Mouse (Mus musculus): ENCODE measurements around the gene Dgkz. TPM values are rescaled to one million over a fixed set of nuclear protein-coding genes. Genes with fewer than 3 reads are reported as not detected.
A peak's percentile ranks its signal among the peaks of the same experiment; 100 is the strongest.

Gene Dgkz
- polyA plus RNA-seq, 1 experiment from 2014 or later, result 57.5 TPM

DNA sequence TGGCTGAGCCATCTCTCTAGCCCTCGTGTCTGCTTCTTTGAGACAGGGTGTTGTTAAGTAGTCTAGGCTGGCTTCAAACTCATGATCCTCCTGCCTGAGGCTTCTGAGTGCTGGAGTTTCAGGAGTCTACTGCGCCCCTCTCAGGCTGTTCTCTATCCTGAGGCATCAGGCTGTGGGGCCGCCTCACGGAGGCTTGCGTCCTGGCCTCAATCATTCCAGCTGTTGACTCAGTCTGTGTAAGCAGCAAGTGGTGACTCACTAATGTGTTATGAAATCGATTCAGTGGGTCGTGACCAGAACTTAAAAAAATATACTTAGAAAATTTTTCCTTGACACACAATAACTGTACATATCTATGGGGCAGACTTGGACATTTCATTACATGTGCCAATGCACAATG is 29.0 kb upstream of the Dgkz start:
- Histone ChIP-seq H3K4me3 (ENCODE audit: low read length) (no peak overlapping the region), H3K9ac (ENCODE audit: low read depth, low read length) (no peak overlapping the region), H3K9me3 (ENCODE audit: control insufficient read depth, low read length) (no peaks in the 10 kb centered on the region), H3K4me2 (replicated peaks; ENCODE audit: low read depth, low read length) (no peak overlapping the region), H3K27ac (ENCODE audit: low read depth, low read length) (no peak overlapping the region), H3K4me1 (ENCODE audit: control insufficient read depth, insufficient read depth, low read length) (peaks cover 16% of the 10 kb centered on the region), H3K36me3 (ENCODE audit: control insufficient read depth, insufficient read depth, low read length) (peaks cover 3% of the 10 kb centered on the region; the same call in 1 of the 2 replicates), H3K27me3 (ENCODE audit: control insufficient read depth, insufficient read depth, low read length) (no peaks in the 10 kb centered on the region)
- 65% methylated on average over 7 of the region's 7 CpGs for WGBS
- ATAC-seq (ENCODE audit: low FRiP score, low TSS enrichment), result no peak

DNA sequence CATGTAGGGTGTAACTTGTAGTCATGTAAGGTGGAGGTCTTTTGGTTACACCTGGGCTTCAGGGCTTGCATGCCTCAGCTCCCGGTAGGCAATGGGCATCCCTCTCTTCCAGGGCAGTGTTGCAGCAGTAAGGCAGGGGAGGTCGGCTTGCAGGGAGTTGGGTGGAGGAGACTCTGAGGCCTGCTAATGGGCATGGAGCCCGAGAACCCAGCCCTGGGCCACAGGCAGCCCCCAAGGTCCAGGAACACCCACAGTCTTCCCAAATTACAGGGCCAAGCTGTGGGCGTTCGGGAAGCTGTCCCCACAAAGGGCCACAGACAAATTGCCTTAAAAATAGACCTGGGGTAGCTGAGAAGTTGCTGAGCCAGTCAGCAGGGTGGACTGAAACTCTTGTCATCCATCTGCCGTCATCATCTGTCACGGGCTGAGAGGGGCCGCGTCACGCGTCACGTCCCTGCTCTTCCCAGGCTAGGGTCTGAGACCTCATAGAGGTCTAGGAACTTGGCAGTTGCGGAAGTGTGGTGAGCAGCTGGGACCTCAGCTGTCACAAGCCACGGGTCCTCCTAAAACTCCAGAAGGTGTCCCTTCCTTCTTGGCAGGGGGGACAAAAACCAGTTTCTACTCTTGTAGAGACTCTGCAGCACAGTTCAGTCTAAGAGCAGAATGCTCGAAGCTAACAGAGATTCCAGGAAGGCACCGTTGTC is 22.4 kb upstream of the Dgkz start:
- H3K9ac ChIP-seq (ENCODE audit: low read depth, low read length), result no peak overlapping the region
- no peaks in the 10 kb centered on the region for H3K27me3 ChIP-seq (ENCODE audit: control insufficient read depth, insufficient read depth, low read length)
- no peaks in the 10 kb centered on the region for H3K4me1 ChIP-seq (ENCODE audit: control insufficient read depth, insufficient read depth, low read length)
- H3K9me3 ChIP-seq (ENCODE audit: control insufficient read depth, low read length), result no peaks in the 10 kb centered on the region
- 86% methylated on average over 16 of the region's 16 CpGs for WGBS
- no peak for ATAC-seq (ENCODE audit: low FRiP score, low TSS enrichment)
- no peak overlapping the region for H3K4me2 ChIP-seq (replicated peaks; ENCODE audit: low read depth, low read length)
- H3K27ac ChIP-seq (ENCODE audit: low read depth, low read length), result no peak overlapping the region
- no peak overlapping the region for H3K4me3 ChIP-seq (ENCODE audit: low read length)
- H3K36me3 ChIP-seq (ENCODE audit: control insufficient read depth, insufficient read depth, low read length), result peaks cover 3% of the 10 kb centered on the region; the same call in 1 of the 2 replicates

DNA sequence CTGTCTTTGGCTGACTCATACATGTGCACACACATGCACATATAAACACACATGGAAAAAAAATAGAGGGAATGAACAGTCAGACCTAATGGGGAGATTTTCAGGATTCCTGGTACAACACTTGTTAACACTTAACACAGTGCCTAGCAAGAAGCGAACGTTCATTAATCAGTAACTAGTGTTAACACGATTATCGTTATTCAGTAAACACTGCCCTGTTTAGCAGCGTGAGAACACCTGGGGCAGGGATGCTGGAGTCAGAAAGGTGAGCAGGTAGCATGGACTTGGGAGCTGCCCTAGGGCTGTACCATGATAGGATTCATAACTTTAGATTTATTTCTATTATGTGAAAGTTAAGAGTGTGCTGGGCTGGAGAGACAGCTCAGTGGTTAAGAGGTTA is 20.3 kb upstream of the Dgkz start:
- Histone ChIP-seq H3K27ac (ENCODE audit: low read depth, low read length) (peak overlapping the region; percentile 1; the same call in 1 of the 2 replicates), H3K4me2 (replicated peaks; ENCODE audit: low read depth, low read length) (no peak overlapping the region), H3K4me3 (ENCODE audit: low read length) (no peak overlapping the region), H3K9ac (ENCODE audit: low read depth, low read length) (no peak overlapping the region), H3K27me3 (ENCODE audit: control insufficient read depth, insufficient read depth, low read length) (no peaks in the 10 kb centered on the region), H3K9me3 (ENCODE audit: control insufficient read depth, low read length) (no peaks in the 10 kb centered on the region), H3K36me3 (ENCODE audit: control insufficient read depth, insufficient read depth, low read length) (no peaks in the 10 kb centered on the region; the same call in 1 of the 2 replicates), H3K4me1 (ENCODE audit: control insufficient read depth, insufficient read depth, low read length) (no peaks in the 10 kb centered on the region)
- WGBS, result 62% methylated on average over 5 of the region's 5 CpGs
- ATAC-seq (ENCODE audit: low FRiP score, low TSS enrichment), result peak; percentile 56; the same call in 1 of the 2 replicates

DNA sequence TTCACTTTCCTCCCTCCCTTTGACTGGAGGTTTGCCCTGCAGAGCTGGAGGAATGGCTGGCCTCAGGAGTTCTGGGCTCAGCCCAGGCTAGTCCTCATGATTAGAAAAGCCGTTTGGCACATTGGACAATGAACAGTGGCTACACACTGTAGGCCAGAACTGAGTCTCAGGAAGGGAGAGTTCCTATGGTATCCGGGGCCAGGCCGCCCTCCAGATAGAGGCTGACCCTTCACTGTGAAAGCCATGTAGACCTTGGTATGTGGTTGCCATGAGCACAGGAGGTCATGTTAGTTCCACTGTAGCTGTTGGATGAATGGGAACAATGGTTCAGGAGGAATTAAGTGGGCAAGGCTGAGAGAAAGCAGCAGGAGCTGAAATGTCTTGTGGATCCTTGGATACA is 17.7 kb upstream of the Dgkz start:
- Histone ChIP-seq H3K4me2 (replicated peaks; ENCODE audit: low read depth, low read length) (no peak overlapping the region), H3K4me3 (ENCODE audit: low read length) (no peak overlapping the region), H3K27ac (ENCODE audit: low read depth, low read length) (no peak overlapping the region), H3K36me3 (ENCODE audit: control insufficient read depth, insufficient read depth, low read length) (peaks cover 7% of the 10 kb centered on the region), H3K9ac (ENCODE audit: low read depth, low read length) (no peak overlapping the region), H3K4me1 (ENCODE audit: control insufficient read depth, insufficient read depth, low read length) (no peaks in the 10 kb centered on the region), H3K9me3 (ENCODE audit: control insufficient read depth, low read length) (peaks cover 2% of the 10 kb centered on the region; the same call in 1 of the 2 replicates), H3K27me3 (ENCODE audit: control insufficient read depth, insufficient read depth, low read length) (no peaks in the 10 kb centered on the region)
- ATAC-seq (ENCODE audit: low FRiP score, low TSS enrichment), result no peak
- WGBS, result 88% methylated on average over 3 of the region's 3 CpGs

DNA sequence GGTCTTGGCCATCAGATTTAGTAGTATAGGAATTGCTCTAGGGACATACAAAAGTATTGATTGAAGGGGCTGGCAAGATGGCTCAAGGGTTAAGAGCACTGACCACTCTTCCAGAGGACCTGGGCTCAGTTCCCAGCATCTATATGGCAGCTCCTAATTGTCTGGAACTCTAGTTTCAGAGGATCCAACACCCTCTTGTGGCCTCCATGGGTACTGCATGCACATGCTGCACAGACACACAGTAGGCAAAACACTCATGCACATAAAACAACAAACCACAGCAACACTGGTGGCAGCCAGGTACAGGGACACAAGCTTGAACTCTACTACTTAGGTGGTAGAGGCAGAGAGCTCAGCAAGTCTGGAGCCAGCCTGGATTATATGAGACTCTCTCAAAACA is 14.1 kb upstream of the Dgkz start:
- no peak overlapping the region for H3K4me3 ChIP-seq (ENCODE audit: low read length)
- H3K4me1 ChIP-seq (ENCODE audit: control insufficient read depth, insufficient read depth, low read length), result peaks cover 3% of the 10 kb centered on the region; the same call in 1 of the 2 replicates
- H3K4me2 ChIP-seq (replicated peaks; ENCODE audit: low read depth, low read length), result no peak overlapping the region
- no peaks in the 10 kb centered on the region for H3K27me3 ChIP-seq (ENCODE audit: control insufficient read depth, insufficient read depth, low read length)
- H3K9me3 ChIP-seq (ENCODE audit: control insufficient read depth, low read length), result peaks cover 2% of the 10 kb centered on the region; the same call in 1 of the 2 replicates
- H3K27ac ChIP-seq (ENCODE audit: low read depth, low read length), result no peak overlapping the region
- ATAC-seq (ENCODE audit: low FRiP score, low TSS enrichment), result no peak
- H3K36me3 ChIP-seq (ENCODE audit: control insufficient read depth, insufficient read depth, low read length), result peaks cover 7% of the 10 kb centered on the region
- no peak overlapping the region for H3K9ac ChIP-seq (ENCODE audit: low read depth, low read length)

DNA sequence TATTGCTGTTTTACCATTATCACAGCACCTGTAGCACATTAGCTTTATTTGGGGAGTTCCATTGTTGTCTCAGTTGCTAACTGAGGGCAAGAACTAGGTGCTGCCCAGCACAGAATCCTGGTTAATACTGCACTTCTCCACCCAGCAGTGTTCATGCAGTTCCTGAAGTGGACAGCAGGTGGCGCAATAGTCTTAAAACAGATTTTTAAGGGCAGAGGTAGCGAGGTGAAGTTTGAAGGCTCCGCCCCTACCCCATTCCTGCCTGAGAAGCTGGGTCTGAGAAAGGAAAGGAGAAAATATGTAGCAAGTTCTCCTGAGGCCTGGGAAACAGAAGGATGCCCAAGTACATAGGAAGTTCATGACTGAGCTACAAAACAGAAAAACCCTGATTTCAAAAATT is 11.9 kb upstream of the Dgkz start:
- no peak overlapping the region for H3K9ac ChIP-seq (ENCODE audit: low read depth, low read length)
- peaks cover 2% of the 10 kb centered on the region; the same call in 1 of the 2 replicates for H3K9me3 ChIP-seq (ENCODE audit: control insufficient read depth, low read length)
- H3K4me3 ChIP-seq (ENCODE audit: low read length), result no peak overlapping the region
- no peaks in the 10 kb centered on the region for H3K27me3 ChIP-seq (ENCODE audit: control insufficient read depth, insufficient read depth, low read length)
- H3K4me2 ChIP-seq (replicated peaks; ENCODE audit: low read depth, low read length), result no peak overlapping the region
- H3K36me3 ChIP-seq (ENCODE audit: control insufficient read depth, insufficient read depth, low read length), result peaks cover 7% of the 10 kb centered on the region
- H3K4me1 ChIP-seq (ENCODE audit: control insufficient read depth, insufficient read depth, low read length), result peaks cover 12% of the 10 kb centered on the region
- no peak overlapping the region for H3K27ac ChIP-seq (ENCODE audit: low read depth, low read length)
- WGBS, result 4% methylated on average over 3 of the region's 3 CpGs
- no peak for ATAC-seq (ENCODE audit: low FRiP score, low TSS enrichment)

DNA sequence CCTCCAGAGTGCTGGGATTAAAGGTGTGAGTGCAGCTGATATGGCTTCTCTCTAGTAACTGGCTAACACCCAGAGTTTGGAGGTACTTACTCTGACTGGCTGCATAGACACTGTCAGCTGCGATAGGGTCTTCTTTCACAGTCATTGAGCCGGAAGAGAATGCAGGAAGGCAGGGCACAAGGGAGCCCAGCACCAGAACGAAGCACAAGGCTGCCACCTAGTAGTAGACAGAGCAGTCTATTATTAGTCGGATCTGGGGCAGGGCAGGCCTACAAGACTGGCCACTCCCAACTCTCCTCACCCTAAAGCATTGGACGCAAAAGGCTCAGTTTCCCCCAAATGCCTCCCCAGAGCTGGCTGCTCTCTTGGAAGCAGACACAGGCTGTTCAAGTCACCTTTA is 10.4 kb upstream of the Dgkz start:
- H3K27ac ChIP-seq (ENCODE audit: low read depth, low read length), result no peak overlapping the region
- ATAC-seq (ENCODE audit: low FRiP score, low TSS enrichment), result 0 out of 2 replicates have a peak, but pooled peaks have one; percentile 7
- WGBS, result 15% methylated on average over 5 of the region's 5 CpGs
- no peak overlapping the region for H3K4me2 ChIP-seq (replicated peaks; ENCODE audit: low read depth, low read length)
- peaks cover 12% of the 10 kb centered on the region for H3K4me1 ChIP-seq (ENCODE audit: control insufficient read depth, insufficient read depth, low read length)
- H3K4me3 ChIP-seq (ENCODE audit: low read length), result no peak overlapping the region
- peaks cover 2% of the 10 kb centered on the region; the same call in 1 of the 2 replicates for H3K9me3 ChIP-seq (ENCODE audit: control insufficient read depth, low read length)
- H3K9ac ChIP-seq (ENCODE audit: low read depth, low read length), result no peak overlapping the region
- H3K36me3 ChIP-seq (ENCODE audit: control insufficient read depth, insufficient read depth, low read length), result peaks cover 7% of the 10 kb centered on the region
- H3K27me3 ChIP-seq (ENCODE audit: control insufficient read depth, insufficient read depth, low read length), result no peaks in the 10 kb centered on the region

DNA sequence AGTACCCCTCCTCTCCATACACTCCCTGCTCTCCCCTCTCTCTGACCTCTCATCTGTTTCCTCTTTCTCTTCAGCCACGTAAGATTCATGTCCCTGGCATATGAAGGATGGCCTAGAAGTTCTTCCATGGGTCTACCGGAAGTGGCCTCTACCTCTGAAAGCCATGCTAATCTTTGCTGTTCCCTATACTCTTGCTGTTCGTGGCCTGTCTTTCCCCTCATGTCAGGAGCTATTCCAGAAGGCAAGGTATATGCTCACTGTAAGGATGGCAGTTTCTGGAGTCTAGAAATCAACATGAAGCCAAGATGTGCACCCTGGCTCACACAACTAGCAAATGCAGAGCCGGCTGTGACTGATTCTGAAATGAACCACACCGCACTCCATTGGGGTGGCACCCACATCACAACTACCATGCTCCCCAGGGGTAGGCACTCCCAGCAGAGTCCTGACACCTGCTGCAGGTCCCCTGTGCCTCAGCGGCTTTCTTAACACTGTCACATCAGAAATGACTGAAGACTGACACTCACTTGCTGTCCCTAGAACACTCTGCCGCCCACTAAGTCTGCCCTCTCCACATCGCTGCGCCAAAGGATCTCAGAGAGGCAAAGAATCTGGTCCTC is 9.4 kb upstream of the Dgkz start:
- peaks cover 2% of the 10 kb centered on the region; the same call in 1 of the 2 replicates for H3K9me3 ChIP-seq (ENCODE audit: control insufficient read depth, low read length)
- peaks cover 1% of the 10 kb centered on the region; the same call in 1 of the 2 replicates for H3K36me3 ChIP-seq (ENCODE audit: control insufficient read depth, insufficient read depth, low read length)
- H3K4me3 ChIP-seq (ENCODE audit: low read length), result no peak overlapping the region
- WGBS, result 29% methylated on average over 9 of the region's 9 CpGs
- peak; percentile 4; the same call in 1 of the 2 replicates for ATAC-seq (ENCODE audit: low FRiP score, low TSS enrichment)
- H3K4me2 ChIP-seq (replicated peaks; ENCODE audit: low read depth, low read length), result peak overlapping the region; percentile 24; the same call in 1 of the 2 replicates
- peak overlapping the region; percentile 89 for H3K27ac ChIP-seq (ENCODE audit: low read depth, low read length)
- H3K27me3 ChIP-seq (ENCODE audit: control insufficient read depth, insufficient read depth, low read length), result no peaks in the 10 kb centered on the region
- H3K4me1 ChIP-seq (ENCODE audit: control insufficient read depth, insufficient read depth, low read length), result peaks cover 15% of the 10 kb centered on the region
- no peak overlapping the region for H3K9ac ChIP-seq (ENCODE audit: low read depth, low read length)

DNA sequence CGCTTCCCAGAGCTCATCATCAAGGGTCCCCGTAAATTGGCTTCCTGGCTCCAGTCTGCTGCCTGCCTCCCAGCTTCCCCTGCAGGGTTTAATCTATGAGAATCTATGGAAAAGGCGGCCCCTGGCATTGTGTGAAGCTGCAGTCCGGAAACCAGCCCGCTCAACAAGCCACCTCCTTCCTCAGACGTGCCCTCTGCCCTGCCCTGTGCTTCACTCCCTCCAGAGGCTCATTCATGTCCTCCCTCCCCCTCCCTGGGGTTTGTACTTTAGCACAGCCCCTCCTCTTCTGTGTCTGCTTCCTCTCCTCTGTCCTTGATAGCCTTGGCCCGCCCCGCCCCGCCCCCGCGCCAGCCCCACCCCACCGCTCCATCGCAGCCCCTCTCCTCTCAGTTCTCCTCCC is 8.8 kb upstream of the Dgkz start:
- H3K36me3 ChIP-seq (ENCODE audit: control insufficient read depth, insufficient read depth, low read length), result no peaks in the 10 kb centered on the region
- H3K4me3 ChIP-seq (ENCODE audit: low read length), result no peak overlapping the region; the same call in 1 of the 2 replicates
- WGBS, result 0% methylated on average over 10 of the region's 13 CpGs
- H3K9me3 ChIP-seq (ENCODE audit: control insufficient read depth, low read length), result no peaks in the 10 kb centered on the region
- peak; percentile 93 for ATAC-seq (ENCODE audit: low FRiP score, low TSS enrichment)
- H3K27me3 ChIP-seq (ENCODE audit: control insufficient read depth, insufficient read depth, low read length), result no peaks in the 10 kb centered on the region
- H3K4me2 ChIP-seq (replicated peaks; ENCODE audit: low read depth, low read length), result peak overlapping the region; percentile 24
- peak overlapping the region; percentile 42; the same call in 1 of the 2 replicates for H3K9ac ChIP-seq (ENCODE audit: low read depth, low read length)
- peak overlapping the region; percentile 89 for H3K27ac ChIP-seq (ENCODE audit: low read depth, low read length)
- peaks cover 15% of the 10 kb centered on the region for H3K4me1 ChIP-seq (ENCODE audit: control insufficient read depth, insufficient read depth, low read length)

Measured in kidney, embryonic 14.5 days (tissue).